Mouse (Mus musculus) liver, adult 2 months (tissue): ENCODE data around the gene Cntnap1.

Experiments used
- CTCF ChIP-seq: fragments of 200-500 bp; IDR thresholded peaks from 2 replicates; pipeline ENCODE4 v1.5.1; 2011; ENCODE audit warnings: low read depth, low read length, control low read depth
- POLR2A ChIP-seq: fragments of 200-500 bp; IDR thresholded peaks from 2 replicates; pipeline ENCODE4 v1.6.1; 2011; ENCODE audit warnings: low read length, control low read depth; ENCODE audit not compliant: insufficient read depth; ENCODE audit errors: extremely low read depth

DNA sequence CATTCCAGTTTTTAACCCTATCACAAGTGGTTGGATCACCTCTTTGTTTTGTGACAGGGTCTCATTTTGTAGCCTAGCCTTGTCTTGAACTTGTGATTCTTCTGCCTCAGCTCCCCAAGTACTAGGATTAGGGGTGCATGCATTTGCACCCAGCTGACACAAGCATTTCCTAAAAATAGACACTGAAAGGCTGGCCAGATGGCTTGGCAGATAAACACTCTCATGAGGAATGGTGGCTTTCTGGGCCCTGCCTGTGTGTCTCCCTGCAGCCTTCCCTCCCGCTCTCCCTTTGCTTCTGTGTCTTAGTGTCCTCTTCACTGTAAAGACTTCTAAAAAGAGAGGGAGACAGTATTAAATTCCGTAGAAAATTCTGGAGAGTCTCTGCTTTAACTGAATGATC, 39.1 kb upstream of the Cntnap1 start:
- TF ChIP-seq CTCF (no peak), POLR2A (no peak)
